Mouse (Mus musculus): ENCODE measurements around the gene Psd. TPM values are rescaled to one million over a fixed set of nuclear protein-coding genes. Genes with fewer than 3 reads are reported as not detected.

Psd gene
- polyA plus RNA-seq, 1 experiment, result 1.6 TPM

DNA sequence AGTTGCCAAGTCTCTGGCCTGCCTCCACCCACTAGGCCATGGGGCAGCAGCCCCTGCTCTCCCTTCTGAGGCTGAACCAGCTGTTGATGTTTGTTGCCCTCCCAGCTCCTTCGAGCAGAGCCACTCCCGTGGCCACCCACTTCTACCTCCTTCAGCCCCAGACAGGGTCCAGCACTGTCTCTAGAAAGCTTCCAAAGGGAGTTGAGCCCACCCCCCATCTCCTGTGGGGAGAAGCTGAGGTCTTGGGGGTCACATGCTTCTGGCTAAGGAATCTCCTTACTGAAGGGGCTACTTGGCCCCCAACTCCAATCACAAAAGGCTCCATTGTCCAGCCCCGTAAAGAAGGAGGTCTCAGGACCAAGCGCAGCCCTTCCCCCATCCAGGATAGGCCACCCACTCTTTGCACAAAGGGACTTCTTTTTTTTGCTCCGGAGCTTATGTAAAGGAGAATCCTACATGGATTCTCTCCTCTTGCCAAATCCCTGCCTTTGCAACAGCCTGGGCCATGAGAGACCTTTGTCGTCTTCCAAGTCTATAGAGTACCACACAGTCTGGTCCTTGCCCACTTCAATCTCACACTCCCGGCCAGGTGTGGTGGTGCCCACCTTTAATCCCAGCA, 5.9 kb upstream of the Psd start:
- WGBS, result 95% methylated on average over 7 of the region's 7 CpGs
- DNase-seq, result no peak
- peaks cover 15% of the 10 kb centered on the region for H3K4me1 ChIP-seq (replicated peaks; ENCODE audit: control insufficient read depth, insufficient read depth, low read length)
- no peak for TF ChIP-seq POLR2A (IDR thresholded peaks at IDR 0.05; ENCODE audit: control insufficient read depth, extremely low read depth, insufficient read depth, low read length, poor library complexity)
- TF ChIP-seq CTCF (IDR thresholded peaks at IDR 0.05; ENCODE audit: borderline replicate concordance, control insufficient read depth, extremely low read depth, insufficient read depth, low read length, poor library complexity), result no peak
- no peak overlapping the region for H3K4me3 ChIP-seq (ENCODE audit: control insufficient read depth, insufficient read depth, low read length)
- H3K27me3 ChIP-seq (ENCODE audit: control insufficient read depth, insufficient read depth, low read length), result no peaks in the 10 kb centered on the region; the same call in 1 of the 2 replicates
- H3K27ac ChIP-seq (ENCODE audit: control insufficient read depth, insufficient read depth, low read length), result no peak overlapping the region
- no peaks in the 10 kb centered on the region for H3K36me3 ChIP-seq (ENCODE audit: control insufficient read depth, insufficient read depth, low read length)

- Histone ChIP-seq H3K36me3 (ENCODE audit: control insufficient read depth, insufficient read depth, low read length) (no peaks in the 10 kb centered on the region), H3K4me1 (replicated peaks; ENCODE audit: control insufficient read depth, insufficient read depth, low read length) (peaks cover 17% of the 10 kb centered on the region), H3K27ac (ENCODE audit: control insufficient read depth, insufficient read depth, low read length) (no peak overlapping the region), H3K4me3 (ENCODE audit: control insufficient read depth, insufficient read depth, low read length) (no peak overlapping the region), H3K27me3 (ENCODE audit: control insufficient read depth, insufficient read depth, low read length) (no peaks in the 10 kb centered on the region; the same call in 1 of the 2 replicates)
- TF ChIP-seq CTCF (IDR thresholded peaks at IDR 0.05; ENCODE audit: borderline replicate concordance, control insufficient read depth, extremely low read depth, insufficient read depth, low read length, poor library complexity) (no peak), POLR2A (IDR thresholded peaks at IDR 0.05; ENCODE audit: control insufficient read depth, extremely low read depth, insufficient read depth, low read length, poor library complexity) (no peak)
- DNase-seq, result no peak
- 87% methylated on average over 3 of the region's 3 CpGs for WGBS
Observed at GRCm38 (mm10) chr19:46331936-46332335, 5.0 kb upstream of the Psd start.

GRCm38 (mm10) chr19:46331326-46331725, 4.4 kb upstream of the Psd start:
- Histone ChIP-seq H3K4me3 (ENCODE audit: control insufficient read depth, insufficient read depth, low read length) (no peak overlapping the region), H3K27me3 (ENCODE audit: control insufficient read depth, insufficient read depth, low read length) (no peaks in the 10 kb centered on the region; the same call in 1 of the 2 replicates), H3K27ac (ENCODE audit: control insufficient read depth, insufficient read depth, low read length) (no peak overlapping the region), H3K36me3 (ENCODE audit: control insufficient read depth, insufficient read depth, low read length) (no peaks in the 10 kb centered on the region), H3K4me1 (replicated peaks; ENCODE audit: control insufficient read depth, insufficient read depth, low read length) (peaks cover 21% of the 10 kb centered on the region)
- no peak for DNase-seq
- TF ChIP-seq CTCF (IDR thresholded peaks at IDR 0.05; ENCODE audit: borderline replicate concordance, control insufficient read depth, extremely low read depth, insufficient read depth, low read length, poor library complexity) (no peak), POLR2A (IDR thresholded peaks at IDR 0.05; ENCODE audit: control insufficient read depth, extremely low read depth, insufficient read depth, low read length, poor library complexity) (no peak)
- WGBS, result 95% methylated on average over 14 of the region's 14 CpGs

DNA sequence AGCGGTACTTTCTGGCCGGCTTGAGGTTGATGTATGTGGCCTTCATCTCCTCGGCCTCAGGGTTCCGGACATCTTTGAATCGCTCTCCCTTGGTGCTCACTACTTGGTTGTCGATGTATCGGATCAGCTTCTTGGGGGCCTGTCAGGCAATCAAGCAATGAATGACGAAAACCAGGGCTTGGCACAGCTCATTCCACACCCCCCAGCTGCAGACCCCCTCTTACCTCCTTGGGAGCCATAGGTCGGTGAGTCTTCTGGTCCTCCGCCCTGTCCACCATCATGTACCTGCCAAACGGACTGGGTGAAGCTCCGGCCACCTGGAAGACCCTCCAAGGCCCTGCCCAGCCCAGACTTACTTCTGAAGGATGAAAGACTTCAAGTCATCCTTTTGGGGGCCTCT, 3.7 kb upstream of the Psd start:
- no peak overlapping the region for H3K4me3 ChIP-seq (ENCODE audit: control insufficient read depth, insufficient read depth, low read length)
- DNase-seq, result no peak
- H3K4me1 ChIP-seq (replicated peaks; ENCODE audit: control insufficient read depth, insufficient read depth, low read length), result peaks cover 21% of the 10 kb centered on the region
- no peak for TF ChIP-seq POLR2A (IDR thresholded peaks at IDR 0.05; ENCODE audit: control insufficient read depth, extremely low read depth, insufficient read depth, low read length, poor library complexity)
- TF ChIP-seq CTCF (IDR thresholded peaks at IDR 0.05; ENCODE audit: borderline replicate concordance, control insufficient read depth, extremely low read depth, insufficient read depth, low read length, poor library complexity), result no peak
- no peak overlapping the region for H3K27ac ChIP-seq (ENCODE audit: control insufficient read depth, insufficient read depth, low read length)
- WGBS, result 98% methylated on average over 12 of the region's 12 CpGs
- no peaks in the 10 kb centered on the region; the same call in 1 of the 2 replicates for H3K27me3 ChIP-seq (ENCODE audit: control insufficient read depth, insufficient read depth, low read length)
- no peaks in the 10 kb centered on the region for H3K36me3 ChIP-seq (ENCODE audit: control insufficient read depth, insufficient read depth, low read length)

DNA sequence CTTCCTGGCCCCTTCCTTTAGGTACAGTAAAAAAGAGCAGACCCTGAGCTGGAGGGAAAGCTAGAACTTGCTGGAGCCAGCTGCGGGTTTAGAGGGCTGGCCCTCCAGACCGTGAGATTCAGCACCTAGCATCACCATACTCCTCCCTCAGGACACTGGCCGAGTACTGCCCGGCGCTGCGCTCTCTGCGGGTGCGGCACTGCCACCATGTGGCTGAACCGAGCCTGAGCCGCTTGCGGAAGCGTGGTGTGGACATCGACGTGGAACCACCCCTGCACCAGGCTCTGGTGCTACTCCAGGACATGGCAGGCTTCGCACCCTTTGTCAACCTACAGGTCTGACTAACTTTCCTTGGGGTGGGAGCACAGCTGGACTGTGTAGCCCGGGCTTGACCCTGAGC, 3.0 kb upstream of the Psd start:
- H3K4me3 ChIP-seq (ENCODE audit: control insufficient read depth, insufficient read depth, low read length), result no peak overlapping the region
- no peaks in the 10 kb centered on the region for H3K36me3 ChIP-seq (ENCODE audit: control insufficient read depth, insufficient read depth, low read length)
- peak; percentile 52 for DNase-seq
- WGBS, result 18% methylated on average over 16 of the region's 16 CpGs
- H3K4me1 ChIP-seq (replicated peaks; ENCODE audit: control insufficient read depth, insufficient read depth, low read length), result peaks cover 21% of the 10 kb centered on the region
- H3K27ac ChIP-seq (ENCODE audit: control insufficient read depth, insufficient read depth, low read length), result no peak overlapping the region
- H3K27me3 ChIP-seq (ENCODE audit: control insufficient read depth, insufficient read depth, low read length), result no peaks in the 10 kb centered on the region; the same call in 1 of the 2 replicates
- peak; percentile 78; the same call in 1 of the 2 replicates for TF ChIP-seq CTCF (IDR thresholded peaks at IDR 0.05; ENCODE audit: borderline replicate concordance, control insufficient read depth, extremely low read depth, insufficient read depth, low read length, poor library complexity)
- TF ChIP-seq POLR2A (IDR thresholded peaks at IDR 0.05; ENCODE audit: control insufficient read depth, extremely low read depth, insufficient read depth, low read length, poor library complexity), result no peak

GRCm38 (mm10) chr19:46329031-46329641, 2.2 kb upstream of the Psd start:
- no peak for DNase-seq
- WGBS, result 2% methylated on average over 54 of the region's 54 CpGs
- no peak overlapping the region for H3K27ac ChIP-seq (ENCODE audit: control insufficient read depth, insufficient read depth, low read length)
- TF ChIP-seq POLR2A (IDR thresholded peaks at IDR 0.05; ENCODE audit: control insufficient read depth, extremely low read depth, insufficient read depth, low read length, poor library complexity), result no peak
- no peak for TF ChIP-seq CTCF (IDR thresholded peaks at IDR 0.05; ENCODE audit: borderline replicate concordance, control insufficient read depth, extremely low read depth, insufficient read depth, low read length, poor library complexity)
- peaks cover 21% of the 10 kb centered on the region for H3K4me1 ChIP-seq (replicated peaks; ENCODE audit: control insufficient read depth, insufficient read depth, low read length)
- H3K4me3 ChIP-seq (ENCODE audit: control insufficient read depth, insufficient read depth, low read length), result peak overlapping the region; percentile 77
- no peaks in the 10 kb centered on the region for H3K36me3 ChIP-seq (ENCODE audit: control insufficient read depth, insufficient read depth, low read length)
- no peaks in the 10 kb centered on the region; the same call in 1 of the 2 replicates for H3K27me3 ChIP-seq (ENCODE audit: control insufficient read depth, insufficient read depth, low read length)
